Mouse (Mus musculus) right cerebral cortex, postnatal 25 days (tissue): ENCODE measurements around the gene Nectin4.

ENCODE experiments used
- DNase-seq: peaks from one replicate; pipeline ENCODE4 v3.0.0; 2022

Nectin4 gene

DNA sequence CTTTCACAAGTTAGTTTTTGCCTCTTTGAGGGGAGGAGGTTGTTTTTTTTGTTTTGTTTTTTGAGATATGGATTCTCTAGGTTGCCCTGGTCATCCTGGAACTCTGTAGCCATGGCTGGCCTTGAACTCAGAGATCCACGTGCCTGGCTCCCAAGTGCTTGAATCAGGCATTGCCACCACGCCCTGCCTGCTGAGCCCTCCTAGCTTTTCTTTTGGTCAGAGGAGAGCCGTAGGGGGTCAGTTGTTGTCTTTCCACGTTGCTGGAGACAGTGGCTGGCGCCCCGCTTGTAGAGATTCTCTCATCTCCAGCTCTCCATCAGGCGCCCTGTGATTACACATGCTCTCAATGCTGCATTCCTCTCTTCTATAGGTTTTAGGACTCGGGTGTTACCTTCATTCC lies 43.7 kb downstream of the Nectin4 start:
- DNase-seq, result no peak

DNA sequence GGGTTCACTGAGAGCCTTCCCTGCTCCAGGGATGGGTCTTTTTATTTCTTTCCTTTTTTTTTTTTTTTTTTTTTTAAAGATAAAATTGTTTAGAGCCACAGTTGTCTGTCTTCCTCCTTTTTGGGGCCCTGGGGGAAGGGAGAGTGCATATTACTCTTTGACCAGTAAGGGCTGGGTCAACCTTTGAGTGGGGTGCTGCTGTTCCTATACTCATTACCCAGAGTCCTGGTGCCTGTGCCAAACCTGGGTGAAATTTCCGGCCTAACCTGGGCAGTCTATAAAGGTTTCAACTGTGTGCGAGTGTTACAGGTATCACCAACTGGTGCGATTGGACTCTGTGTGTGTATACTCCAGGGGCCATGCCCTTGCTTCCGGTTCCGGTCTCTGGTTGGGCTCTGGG lies 48.8 kb downstream of the Nectin4 start, which contains the start of gene Tstd1:
Gene Tstd1 (plus strand): TSS at position 213 of the 400 bp plus-strand sequence.
- no peak for DNase-seq

DNA sequence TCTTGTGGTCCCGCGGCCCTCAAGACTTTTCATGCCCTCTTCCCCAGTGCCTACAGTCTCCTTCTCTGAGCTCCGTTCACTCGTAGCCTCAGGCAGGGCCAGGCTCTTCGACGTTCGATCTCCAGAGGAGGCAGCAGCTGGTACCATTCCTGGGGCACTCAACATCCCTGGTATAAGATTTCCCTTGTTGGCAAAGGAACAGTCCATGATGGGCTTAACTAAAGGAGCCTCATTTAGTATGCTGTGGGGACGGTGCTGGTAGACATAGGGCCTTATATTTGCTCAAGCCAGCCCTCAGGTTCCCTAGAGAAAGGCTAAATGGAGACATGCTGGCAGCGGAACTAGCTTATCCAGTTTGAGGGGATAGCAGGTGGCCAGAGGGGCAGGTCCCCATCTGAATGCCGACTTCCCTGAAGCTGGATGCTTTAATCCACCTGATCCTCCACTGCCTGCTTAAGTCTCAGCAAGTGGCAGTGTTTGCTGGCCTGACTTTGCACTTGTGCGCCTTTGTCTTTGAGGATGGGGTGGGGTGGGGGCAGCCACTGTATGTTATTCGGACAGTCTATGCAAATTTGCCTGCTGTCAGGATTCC lies 49.5 kb downstream of the Nectin4 start:
- DNase-seq, result no peak

DNA sequence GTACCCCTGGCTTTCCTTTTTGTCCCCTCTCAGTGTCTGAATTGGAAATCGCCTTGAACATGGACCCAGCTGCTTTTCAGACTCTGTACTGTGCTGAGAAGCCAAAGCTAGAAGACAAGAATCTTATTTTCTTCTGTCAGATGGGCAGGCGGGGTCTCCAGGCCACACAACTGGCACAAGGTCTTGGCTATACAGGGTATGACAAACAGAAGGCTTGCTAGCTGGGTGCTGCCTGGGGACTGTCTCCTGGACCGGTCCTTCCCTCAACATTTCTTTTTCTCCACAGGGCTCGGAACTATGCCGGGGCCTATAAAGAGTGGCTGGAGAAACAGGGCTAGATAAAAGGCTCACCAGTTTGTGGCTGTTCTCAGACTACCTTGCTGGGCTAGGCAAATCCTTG lies 50.0 kb downstream of the Nectin4 start:
- DNase-seq, result no peak

GRCm38 (mm10) chr1:171422504-171423095 lies 52.7 kb downstream of the Nectin4 start:
- DNase-seq, result no peak

GRCm38 (mm10) chr1:171424638-171425037 lies 54.7 kb downstream of the Nectin4 start:
- no peak for DNase-seq

DNA sequence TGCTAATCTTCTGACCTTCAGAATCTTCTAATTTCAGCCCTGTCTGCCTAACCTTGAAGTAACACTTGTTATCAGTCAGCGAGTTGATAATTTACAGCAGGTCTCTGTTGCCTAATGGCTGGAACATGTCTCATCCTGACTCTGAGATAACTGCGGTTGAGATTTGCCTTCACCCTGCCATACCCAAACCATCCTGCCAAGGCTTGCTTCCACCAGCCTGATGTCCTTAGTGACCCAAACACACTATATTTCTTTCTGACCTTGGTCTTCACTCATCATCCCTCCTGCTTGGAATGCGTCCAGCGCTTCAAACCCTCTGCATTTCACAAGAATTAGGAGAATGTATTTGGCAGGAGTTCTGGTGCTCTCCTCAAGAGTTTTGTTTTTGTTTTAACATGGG lies 55.2 kb downstream of the Nectin4 start:
- DNase-seq, result no peak

- DNase-seq, result no peak
Observed at GRCm38 (mm10) chr1:171432158-171432557, 62.3 kb downstream of the Nectin4 start.

GRCm38 (mm10) chr1:171435288-171435814 lies 65.5 kb downstream of the Nectin4 start:
- DNase-seq, result no peak

DNA sequence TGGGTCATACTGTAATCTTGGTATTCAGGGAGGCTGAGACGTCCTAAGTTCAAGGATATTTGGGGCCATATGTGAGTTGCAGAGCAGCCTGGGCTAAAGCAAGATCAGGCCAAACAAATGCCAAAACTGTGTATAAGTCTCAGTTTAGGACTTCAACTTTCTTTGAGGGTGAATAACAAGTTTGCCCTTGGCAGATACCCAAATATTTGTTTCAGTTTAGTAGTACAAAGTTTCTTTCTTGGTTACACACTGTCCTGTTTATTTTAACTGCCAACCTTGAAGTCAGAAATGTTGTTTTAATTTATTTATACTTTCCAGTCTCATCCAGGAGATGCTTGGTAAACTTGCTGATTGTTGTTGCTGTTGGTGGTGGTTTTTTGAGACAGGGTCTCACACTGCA lies 66.1 kb downstream of the Nectin4 start:
- no peak for DNase-seq

GRCm38 (mm10) chr1:171437264-171438013 lies 67.5 kb downstream of the Nectin4 start, which contains the start of gene F11r:
F11r (plus strand) TSS chr1:171437535.
- DNase-seq, result peak; percentile 27
